Mouse (Mus musculus): ENCODE measurements around the gene Rpl13a.

DNA sequence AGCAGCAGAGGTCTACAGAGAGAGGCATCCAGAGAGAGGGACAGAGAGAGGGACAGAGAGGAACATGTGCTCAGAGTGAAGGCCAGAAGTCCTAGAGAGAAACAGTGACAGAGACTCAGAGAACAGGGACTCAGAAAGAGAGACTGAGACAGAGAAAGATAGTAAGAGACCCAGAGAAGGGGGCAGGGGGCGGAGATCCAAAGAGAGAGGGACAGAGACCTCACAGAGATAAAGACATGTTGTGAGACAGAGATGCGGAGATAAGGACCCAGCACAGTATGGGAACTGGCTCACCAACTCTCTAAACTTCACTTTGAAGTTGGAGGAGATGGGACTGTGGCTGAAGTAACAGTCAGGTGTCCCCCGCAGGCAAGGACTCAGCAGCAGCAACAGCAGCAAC is 6.8 kb upstream of the Rpl13a start:
- no peak for TF ChIP-seq CTCF (IDR thresholded peaks at IDR 0.05; ENCODE audit: low read depth)
- no peak; the same call in 1 of the 2 replicates for TF ChIP-seq EP300 (IDR thresholded peaks at IDR 0.05; ENCODE audit: low read depth)

Data from liver, embryonic 14.5 days (tissue).